ENCODE assay signal across 9 mouse cellular contexts in genomic region chr7:78658026-78658425, GRCm38 (mm10).
DNase-seq lines count a peak whose midpoint lies in the region; ATAC-seq lines count a peak whose summit lies in the region.
"Had no signal": no experiment of that assay in that cellular context is flagged by ENCODE, and none has a peak within 500 bp of the region (broad histone marks: within the 10 kb centered on the region; RNA-seq: fewer than 3 reads in every experiment).

No protein-coding gene starts in this region.

- no peak overlapping the region for H3K9ac ChIP-seq in midbrain, embryonic 16.5 days (ENCODE audit: low read depth, low read length)
- H3K9ac ChIP-seq: heart, embryonic 13.5 days; liver, embryonic 14.5 days had no signal

- 26% methylated on average over 10 of the region's 10 CpGs for WGBS in midbrain, embryonic 16.5 days

- DNase-seq in retina, postnatal 1 day, result peak; percentile 27
- no peak for DNase-seq in retina, embryonic 14.5 days (ENCODE audit: low spot score)
- DNase-seq in cerebellum, adult 18-20 months, result peak; percentile 9 to 10
- peak; percentile 13 to 45 for DNase-seq in heart, adult 9 months (ENCODE audit: low spot score in 2 of 2)
- DNase-seq in thymus, adult 18-20 months, result no peak
- no peak for DNase-seq in frontal cortex, postnatal 14 days (ENCODE audit: low spot score in 2 of 2)

- H3K4me1 ChIP-seq in midbrain, embryonic 16.5 days (ENCODE audit: control insufficient read depth, insufficient read depth, low read length), result peaks cover 7% of the 10 kb centered on the region; the same call in 1 of the 2 replicates
- H3K4me1 ChIP-seq: heart, embryonic 13.5 days had no signal

- no peaks in the 10 kb centered on the region for H3K36me3 ChIP-seq in midbrain, embryonic 16.5 days (ENCODE audit: control insufficient read depth, insufficient read depth, low read length)
- H3K36me3 ChIP-seq: heart, embryonic 13.5 days had no signal

- no peak overlapping the region for H3K4me2 ChIP-seq in midbrain, embryonic 16.5 days (ENCODE audit: low read length)
- H3K4me2 ChIP-seq: heart, embryonic 13.5 days had no signal

- no peaks in the 10 kb centered on the region for H3K9me3 ChIP-seq in midbrain, embryonic 16.5 days (replicated peaks; ENCODE audit: control insufficient read depth, low read length, poor library complexity, severe bottlenecking)
- H3K9me3 ChIP-seq: heart, embryonic 13.5 days had no signal

- H3K27me3 ChIP-seq in midbrain, embryonic 16.5 days (ENCODE audit: control insufficient read depth, insufficient read depth, low read depth, low read length), result no peaks in the 10 kb centered on the region; the same call in 1 of the 2 replicates
- H3K27me3 ChIP-seq: heart, embryonic 13.5 days had no signal

- no peak overlapping the region for H3K27ac ChIP-seq in midbrain, embryonic 16.5 days (ENCODE audit: low read length)
- H3K27ac ChIP-seq: heart, embryonic 13.5 days; liver, embryonic 14.5 days had no signal

- peak; percentile 56; the same call in 1 of the 2 replicates for ATAC-seq in midbrain, embryonic 16.5 days

- no peak overlapping the region for H3K4me3 ChIP-seq in midbrain, embryonic 16.5 days (ENCODE audit: low read depth, low read length)
- H3K4me3 ChIP-seq: heart, embryonic 13.5 days had no signal

Comparison
In these comparisons a context has a peak if more than half of its experiments do, and no peak if none do; other contexts are left out.
1. DNase-seq: peak in retina, postnatal 1 day (single experiment), cerebellum, adult 18-20 months (2 of 2) and heart, adult 9 months (2 of 2); none in retina, embryonic 14.5 days (single experiment), thymus, adult 18-20 months (0 of 2) and frontal cortex, postnatal 14 days (0 of 2).